Mouse (Mus musculus): ENCODE results near the gene Fam198b. TPM values are rescaled to one million over a fixed set of nuclear protein-coding genes. Genes with fewer than 3 reads are reported as not detected.

The Fam198b gene
- polyA plus RNA-seq, 1 experiment: 10.9 TPM

DNA sequence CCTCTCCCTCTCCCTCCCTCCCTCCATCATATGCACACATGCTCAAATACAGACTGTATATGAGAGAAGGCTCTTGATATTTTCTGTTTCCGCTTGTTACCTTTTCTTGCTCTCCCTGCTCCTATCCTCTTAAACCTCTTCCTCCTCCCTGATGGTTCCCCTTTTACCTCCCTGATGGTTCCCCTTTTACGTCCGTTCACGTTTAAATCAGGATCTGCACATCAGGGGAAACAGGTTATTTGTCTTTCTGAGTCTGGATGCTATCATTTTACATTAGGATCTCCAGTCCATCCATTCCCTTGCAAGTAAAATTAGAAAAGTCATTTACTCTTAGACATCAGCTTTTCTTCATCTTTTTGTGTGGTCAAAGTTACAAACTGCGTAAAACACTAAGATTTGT lies 37.7 kb upstream of the Fam198b start:
- H3K27ac ChIP-seq (ENCODE audit: insufficient read depth, low read length): no peak overlapping the region

DNA sequence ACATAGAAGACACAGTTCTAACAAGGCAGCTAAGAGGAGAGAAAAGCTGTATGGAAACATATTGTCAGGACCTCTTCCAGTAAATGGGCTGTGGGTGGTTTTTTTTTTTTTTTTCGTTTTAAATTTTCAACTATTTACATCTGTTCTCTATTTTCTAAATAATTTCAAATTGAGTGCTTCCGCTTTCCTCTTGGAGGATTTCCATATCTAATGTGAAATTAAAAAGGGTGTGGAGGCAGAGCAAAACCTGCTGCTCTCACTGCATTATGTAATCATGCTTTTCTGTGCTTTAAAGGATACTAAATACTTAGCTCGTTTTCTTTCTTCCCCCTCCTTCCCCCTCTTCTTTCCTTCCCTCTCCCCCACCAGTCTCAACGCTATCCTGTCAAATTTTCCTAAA lies 35.5 kb upstream of the Fam198b start:
- Histone ChIP-seq H3K9me3 (replicated peaks; ENCODE audit: control insufficient read depth, insufficient read depth, low read length, poor library complexity, severe bottlenecking) (no peaks in the 10 kb centered on the region), H3K4me1 (ENCODE audit: control insufficient read depth, insufficient read depth, low read length) (no peaks in the 10 kb centered on the region), H3K9ac (ENCODE audit: low read depth, poor library complexity, severe bottlenecking) (no peak overlapping the region), H3K36me3 (ENCODE audit: control insufficient read depth, insufficient read depth, low read length, poor library complexity, severe bottlenecking) (no peaks in the 10 kb centered on the region), H3K4me3 (ENCODE audit: low read depth, low read length) (no peak overlapping the region), H3K27me3 (ENCODE audit: control insufficient read depth, insufficient read depth, low read length, poor library complexity, severe bottlenecking) (no peaks in the 10 kb centered on the region), H3K27ac (ENCODE audit: insufficient read depth, low read length) (no peak overlapping the region)
- no peak for TF ChIP-seq POLR2A (IDR thresholded peaks at IDR 0.05; ENCODE audit: insufficient read depth, low read length)
- TF ChIP-seq EP300 (IDR thresholded peaks at IDR 0.05; ENCODE audit: insufficient read depth, low read depth, low read length): no peak
- no peak for TF ChIP-seq CTCF (IDR thresholded peaks at IDR 0.05; ENCODE audit: low read depth, low read length)

More for the DNA sequence above, 37.7 kb upstream of the Fam198b start:
- H3K9ac ChIP-seq (ENCODE audit: low read depth, poor library complexity, severe bottlenecking): no peak overlapping the region
- no peak overlapping the region for H3K4me3 ChIP-seq (ENCODE audit: low read depth, low read length)
- H3K9me3 ChIP-seq (replicated peaks; ENCODE audit: control insufficient read depth, insufficient read depth, low read length, poor library complexity, severe bottlenecking): no peaks in the 10 kb centered on the region
- no peaks in the 10 kb centered on the region for H3K4me1 ChIP-seq (ENCODE audit: control insufficient read depth, insufficient read depth, low read length)
- no peaks in the 10 kb centered on the region for H3K36me3 ChIP-seq (ENCODE audit: control insufficient read depth, insufficient read depth, low read length, poor library complexity, severe bottlenecking)
- TF ChIP-seq POLR2A (IDR thresholded peaks at IDR 0.05; ENCODE audit: insufficient read depth, low read length) (no peak), CTCF (IDR thresholded peaks at IDR 0.05; ENCODE audit: low read depth, low read length) (no peak), EP300 (IDR thresholded peaks at IDR 0.05; ENCODE audit: insufficient read depth, low read depth, low read length) (no peak)
- H3K27me3 ChIP-seq (ENCODE audit: control insufficient read depth, insufficient read depth, low read length, poor library complexity, severe bottlenecking): no peaks in the 10 kb centered on the region

DNA sequence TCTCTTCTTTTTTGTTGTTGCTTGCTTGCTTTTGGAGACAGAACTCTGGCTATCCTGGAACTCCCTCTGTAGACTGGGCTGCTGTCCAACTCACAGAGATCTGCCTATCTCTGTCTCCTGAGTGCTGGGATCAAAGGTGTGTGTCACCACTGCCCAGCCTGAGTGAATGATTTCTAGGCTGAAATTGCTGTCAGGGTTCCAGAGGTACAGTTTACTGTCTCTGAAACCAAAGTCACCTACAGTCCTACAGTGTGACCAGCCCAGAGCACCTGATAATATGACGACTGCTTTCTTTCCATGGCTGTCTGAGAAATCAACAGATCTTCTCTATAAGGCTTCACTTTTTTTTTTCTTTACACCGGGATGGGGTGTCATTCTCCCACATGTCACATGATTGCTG lies 34.7 kb upstream of the Fam198b start:
- H3K27me3 ChIP-seq (ENCODE audit: control insufficient read depth, insufficient read depth, low read length, poor library complexity, severe bottlenecking): no peaks in the 10 kb centered on the region
- H3K36me3 ChIP-seq (ENCODE audit: control insufficient read depth, insufficient read depth, low read length, poor library complexity, severe bottlenecking): no peaks in the 10 kb centered on the region

DNA sequence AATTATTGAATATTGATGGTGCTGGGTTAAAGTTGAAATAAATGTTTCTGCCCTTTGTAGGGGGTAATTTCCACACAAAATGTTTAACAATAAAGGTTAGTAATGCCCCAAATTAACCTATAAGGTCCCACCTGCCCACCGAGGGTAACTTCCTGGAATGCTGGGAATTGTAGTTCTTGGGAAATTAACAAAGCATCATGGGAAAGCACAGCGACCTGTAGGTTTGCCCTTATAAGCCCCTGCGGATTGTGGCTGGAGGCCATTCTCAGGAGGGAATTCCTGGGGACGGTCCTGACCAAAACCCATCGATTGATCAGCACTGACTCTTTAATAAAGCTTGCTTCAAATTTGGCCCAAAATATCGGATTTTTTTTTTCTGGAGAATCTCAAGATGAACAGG lies 33.7 kb upstream of the Fam198b start:
- no peaks in the 10 kb centered on the region for H3K4me1 ChIP-seq (ENCODE audit: control insufficient read depth, insufficient read depth, low read length)
- no peaks in the 10 kb centered on the region for H3K9me3 ChIP-seq (replicated peaks; ENCODE audit: control insufficient read depth, insufficient read depth, low read length, poor library complexity, severe bottlenecking)
- H3K27me3 ChIP-seq (ENCODE audit: control insufficient read depth, insufficient read depth, low read length, poor library complexity, severe bottlenecking): no peaks in the 10 kb centered on the region
- no peak overlapping the region for H3K4me3 ChIP-seq (ENCODE audit: low read depth, low read length)
- no peak overlapping the region for H3K27ac ChIP-seq (ENCODE audit: insufficient read depth, low read length)
- no peak for TF ChIP-seq POLR2A (IDR thresholded peaks at IDR 0.05; ENCODE audit: insufficient read depth, low read length)
- no peak for TF ChIP-seq EP300 (IDR thresholded peaks at IDR 0.05; ENCODE audit: insufficient read depth, low read depth, low read length)
- TF ChIP-seq CTCF (IDR thresholded peaks at IDR 0.05; ENCODE audit: low read depth, low read length): no peak
- H3K9ac ChIP-seq (ENCODE audit: low read depth, poor library complexity, severe bottlenecking): no peak overlapping the region
- no peaks in the 10 kb centered on the region for H3K36me3 ChIP-seq (ENCODE audit: control insufficient read depth, insufficient read depth, low read length, poor library complexity, severe bottlenecking)

More for the DNA sequence above, 34.7 kb upstream of the Fam198b start:
- H3K4me1 ChIP-seq (ENCODE audit: control insufficient read depth, insufficient read depth, low read length): no peaks in the 10 kb centered on the region
- H3K4me3 ChIP-seq (ENCODE audit: low read depth, low read length): no peak overlapping the region
- TF ChIP-seq POLR2A (IDR thresholded peaks at IDR 0.05; ENCODE audit: insufficient read depth, low read length): no peak
- no peak for TF ChIP-seq EP300 (IDR thresholded peaks at IDR 0.05; ENCODE audit: insufficient read depth, low read depth, low read length)
- TF ChIP-seq CTCF (IDR thresholded peaks at IDR 0.05; ENCODE audit: low read depth, low read length): no peak
- no peaks in the 10 kb centered on the region for H3K9me3 ChIP-seq (replicated peaks; ENCODE audit: control insufficient read depth, insufficient read depth, low read length, poor library complexity, severe bottlenecking)
- H3K27ac ChIP-seq (ENCODE audit: insufficient read depth, low read length): no peak overlapping the region
- H3K9ac ChIP-seq (ENCODE audit: low read depth, poor library complexity, severe bottlenecking): no peak overlapping the region

DNA sequence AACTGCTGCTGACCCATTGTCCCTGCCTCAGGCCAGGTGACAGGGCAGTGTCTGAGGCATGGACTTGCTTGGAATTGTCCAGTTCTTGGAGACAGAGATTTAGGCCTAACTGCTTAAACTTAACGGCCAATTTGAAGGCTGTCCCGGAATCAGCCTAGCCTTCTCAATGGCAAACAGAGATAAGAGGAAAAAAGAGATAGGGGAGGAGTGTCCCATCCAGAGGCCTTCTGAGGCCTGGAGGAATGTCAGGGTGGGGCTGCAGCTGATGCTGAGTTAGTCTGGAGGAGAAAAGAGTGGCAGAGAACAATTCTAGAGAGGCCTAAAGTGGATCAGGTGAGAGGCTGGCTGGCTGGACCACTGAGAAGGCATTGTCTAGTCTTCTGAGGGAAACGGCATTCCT lies 32.2 kb upstream of the Fam198b start:
- TF ChIP-seq CTCF (IDR thresholded peaks at IDR 0.05; ENCODE audit: low read depth, low read length) (no peak), EP300 (IDR thresholded peaks at IDR 0.05; ENCODE audit: insufficient read depth, low read depth, low read length) (no peak), POLR2A (IDR thresholded peaks at IDR 0.05; ENCODE audit: insufficient read depth, low read length) (no peak)
- no peak overlapping the region for H3K4me3 ChIP-seq (ENCODE audit: low read depth, low read length)
- no peak overlapping the region for H3K9ac ChIP-seq (ENCODE audit: low read depth, poor library complexity, severe bottlenecking)
- no peaks in the 10 kb centered on the region for H3K27me3 ChIP-seq (ENCODE audit: control insufficient read depth, insufficient read depth, low read length, poor library complexity, severe bottlenecking)
- no peak overlapping the region for H3K27ac ChIP-seq (ENCODE audit: insufficient read depth, low read length)
- H3K36me3 ChIP-seq (ENCODE audit: control insufficient read depth, insufficient read depth, low read length, poor library complexity, severe bottlenecking): no peaks in the 10 kb centered on the region
- no peaks in the 10 kb centered on the region for H3K4me1 ChIP-seq (ENCODE audit: control insufficient read depth, insufficient read depth, low read length)
- H3K9me3 ChIP-seq (replicated peaks; ENCODE audit: control insufficient read depth, insufficient read depth, low read length, poor library complexity, severe bottlenecking): no peaks in the 10 kb centered on the region

DNA sequence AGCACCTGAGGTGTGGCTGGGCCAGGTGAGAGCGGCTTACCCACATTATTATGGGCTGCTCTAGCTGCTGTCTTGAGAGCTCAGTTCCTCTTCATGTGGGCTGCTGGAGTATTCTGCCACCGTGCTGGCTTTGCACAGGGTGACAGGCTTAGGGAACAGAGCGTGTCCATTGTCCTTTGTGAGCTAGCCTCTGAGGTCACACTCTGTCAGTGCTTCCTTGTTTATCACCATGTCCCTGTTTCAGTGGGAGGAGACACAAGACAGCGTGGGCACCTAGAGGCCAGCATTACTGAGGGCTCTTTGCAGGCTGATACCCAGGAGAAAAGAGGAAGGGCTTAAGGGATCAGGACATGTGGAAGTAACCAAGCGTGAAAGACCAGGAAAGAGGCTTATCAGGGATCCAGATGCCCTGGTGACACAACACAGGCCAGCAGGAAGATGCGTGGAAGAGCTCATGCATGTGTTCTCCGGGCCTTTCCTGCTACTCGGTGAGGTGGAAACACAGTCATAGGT lies 31.6 kb upstream of the Fam198b start, which contains the start of gene Tmem144:
Gene Tmem144, minus strand, starts transcription at position 120 of the 513 bp plus-strand sequence.
- no peak for TF ChIP-seq CTCF (IDR thresholded peaks at IDR 0.05; ENCODE audit: low read depth, low read length)
- no peak for TF ChIP-seq POLR2A (IDR thresholded peaks at IDR 0.05; ENCODE audit: insufficient read depth, low read length)
- TF ChIP-seq EP300 (IDR thresholded peaks at IDR 0.05; ENCODE audit: insufficient read depth, low read depth, low read length): no peak
- no peak within 1 kb of the TSS for H3K27ac ChIP-seq (ENCODE audit: insufficient read depth, low read length)
- H3K4me3 ChIP-seq (ENCODE audit: low read depth, low read length): no peak within 1 kb of the TSS
- H3K4me1 ChIP-seq (ENCODE audit: control insufficient read depth, insufficient read depth, low read length): no peaks in the 10 kb centered on the region
- no peaks in the 10 kb centered on the region for H3K9me3 ChIP-seq (replicated peaks; ENCODE audit: control insufficient read depth, insufficient read depth, low read length, poor library complexity, severe bottlenecking)
- no peaks in the 10 kb centered on the region for H3K36me3 ChIP-seq (ENCODE audit: control insufficient read depth, insufficient read depth, low read length, poor library complexity, severe bottlenecking)
- H3K9ac ChIP-seq (ENCODE audit: low read depth, poor library complexity, severe bottlenecking): no peak within 1 kb of the TSS
- H3K27me3 ChIP-seq (ENCODE audit: control insufficient read depth, insufficient read depth, low read length, poor library complexity, severe bottlenecking): no peaks in the 10 kb centered on the region
